Mouse (Mus musculus) A20 (cell line): ENCODE measurements at regions not wholly inside any gene's neighbourhood (a gene's known extent, or its start where the extent isn't known, plus 50 kb on each side); places are given as distances from the start of the nearest gene placed in this dataset.
A peak's percentile ranks its signal among the peaks of the same experiment; 100 is the strongest.

Source experiments
- DNase-seq: peaks from one replicate; pipeline ENCODE4 v3.0.0-alpha.2; 2011; ENCODE audit warnings: low read depth, low spot score

DNA sequence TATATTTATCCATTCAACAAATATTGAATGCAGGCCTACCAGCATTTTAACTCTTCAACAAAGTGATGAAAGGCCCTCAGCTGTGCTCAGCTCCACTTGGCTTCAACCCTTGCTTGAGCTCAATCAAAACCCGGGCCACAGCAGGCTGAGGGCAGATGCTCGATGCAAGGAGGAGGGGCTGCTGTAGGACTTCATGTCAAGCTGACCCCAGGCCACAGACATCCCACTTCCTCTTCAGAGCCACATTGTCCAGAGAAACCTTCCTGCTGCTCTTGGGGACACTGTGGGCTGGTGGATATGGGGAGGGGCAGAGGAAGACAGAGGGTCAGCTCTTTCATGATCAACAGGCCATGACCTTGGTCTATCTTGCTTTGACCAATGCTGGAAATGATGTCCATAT is 299.7 kb downstream of the Bcl11a start:
- DNase-seq = no peak

DNA sequence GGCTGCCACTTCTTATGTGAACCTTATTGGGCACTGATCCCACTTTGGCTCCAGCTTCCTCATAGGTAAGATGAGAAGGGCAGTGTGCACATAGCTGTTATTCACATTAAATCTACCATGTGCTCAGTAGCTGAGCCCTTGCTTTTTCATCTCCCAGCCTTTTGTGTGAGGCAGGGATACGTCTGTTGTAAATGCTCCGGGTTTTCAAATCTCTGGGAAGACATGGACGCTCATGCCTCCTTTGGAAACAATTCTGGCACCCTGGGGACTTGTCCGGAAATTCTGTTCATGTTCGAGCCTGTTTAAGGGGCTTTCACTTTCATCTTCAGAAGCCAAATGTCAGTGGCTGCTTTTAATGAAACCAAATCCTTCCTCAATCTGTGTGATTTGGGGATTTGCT is 312.7 kb downstream of the Bcl11a start:
- DNase-seq = peak; percentile 37

DNA sequence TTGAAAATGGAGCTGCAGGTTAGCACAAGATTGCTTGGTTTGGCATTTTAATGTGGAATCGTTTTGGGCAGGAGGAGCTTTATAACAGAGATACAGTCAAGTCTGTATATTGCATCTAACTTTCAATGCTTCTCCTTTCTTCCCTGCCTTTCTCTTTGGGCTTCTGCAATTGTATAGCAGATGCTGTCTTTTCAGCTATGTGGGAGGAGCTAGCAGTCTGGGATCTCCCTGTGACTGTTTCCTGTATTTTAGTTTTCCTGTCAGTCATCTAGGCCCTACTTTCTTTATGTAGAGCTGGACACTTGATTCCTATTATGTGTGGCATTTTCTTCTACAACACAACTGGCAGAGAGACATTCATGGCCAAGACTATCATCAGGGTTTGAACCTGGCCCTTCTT is 313.5 kb downstream of the Bcl11a start:
- peak; percentile 13 for DNase-seq

DNA sequence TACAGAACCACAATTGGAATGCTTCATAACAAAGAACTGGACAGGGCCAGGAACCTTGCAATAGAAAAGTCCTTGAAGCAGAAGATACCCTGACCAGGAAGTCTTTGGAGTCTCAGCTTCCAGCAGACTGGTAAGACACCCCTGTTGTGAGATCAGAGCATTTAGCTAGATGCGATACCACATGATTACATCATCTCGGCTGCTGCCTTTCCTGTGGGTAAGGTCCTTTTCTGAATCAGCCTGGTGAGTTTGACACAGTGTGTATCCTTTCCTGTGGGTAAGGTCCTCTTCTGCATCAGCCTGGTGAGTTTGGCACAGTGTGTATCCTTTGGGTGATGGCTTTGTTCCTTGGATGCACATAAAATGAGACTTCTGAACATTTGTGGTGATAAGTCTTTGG is 317.6 kb downstream of the Bcl11a start:
- DNase-seq = no peak

DNA sequence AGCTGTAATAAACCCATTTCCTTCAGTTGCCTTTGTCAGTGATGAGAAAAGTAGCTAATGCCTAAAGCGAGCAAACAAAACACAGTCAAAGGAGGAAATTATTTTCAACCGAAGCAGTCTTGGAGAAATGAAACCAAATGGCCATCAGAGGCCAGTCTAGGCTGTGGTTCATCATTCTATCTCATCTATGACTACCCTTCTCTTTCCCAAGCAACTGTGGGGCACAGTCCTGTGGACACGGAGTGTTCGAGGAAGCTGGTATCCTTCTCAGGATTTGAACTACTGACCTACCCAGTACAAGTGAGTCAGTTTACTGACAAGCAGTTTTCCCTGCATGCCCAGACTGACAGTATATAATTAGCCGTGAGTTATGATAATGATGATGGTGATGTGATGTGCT is 319.1 kb downstream of the Bcl11a start:
- no peak for DNase-seq

DNA sequence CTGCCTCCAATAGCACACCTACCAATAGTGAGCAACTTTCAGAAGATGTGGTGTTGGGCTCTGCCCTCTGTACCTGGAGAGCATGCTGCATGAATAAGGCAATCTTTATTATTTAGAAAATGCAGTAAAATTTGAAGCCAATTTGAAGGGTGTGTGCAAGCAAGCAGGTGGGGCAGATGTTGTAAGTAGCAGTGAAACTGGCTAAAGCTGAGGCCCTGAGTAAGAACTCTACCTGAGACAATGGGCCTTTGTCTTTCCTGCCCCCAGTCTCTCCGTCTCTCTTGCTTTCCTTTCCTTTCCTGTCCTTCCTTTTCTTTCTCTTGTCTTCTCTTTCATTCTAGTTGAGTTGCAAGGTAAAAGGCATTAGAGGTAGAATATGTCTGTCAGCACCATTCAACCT is 319.9 kb downstream of the Bcl11a start:
- DNase-seq = no peak

DNA sequence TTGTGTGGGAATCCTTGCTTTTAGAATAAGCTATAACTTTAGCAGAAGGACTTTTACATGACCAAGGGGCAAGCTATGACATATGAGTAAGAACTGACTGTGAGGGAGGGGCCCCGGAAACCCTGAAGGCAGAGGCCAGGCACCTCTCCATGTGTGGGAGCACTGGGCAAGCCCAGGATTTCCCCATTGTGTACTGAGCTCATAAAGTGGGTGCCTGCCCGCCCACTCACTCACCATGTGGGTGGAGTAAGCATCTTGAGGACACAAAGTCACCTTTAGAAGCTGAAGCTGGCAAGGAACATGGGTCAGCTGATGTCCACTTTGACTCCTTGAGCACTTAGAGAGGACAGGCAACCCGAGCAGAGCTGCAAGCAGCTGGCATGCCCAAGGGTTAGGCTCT is 323.3 kb downstream of the Bcl11a start:
- DNase-seq = no peak

DNA sequence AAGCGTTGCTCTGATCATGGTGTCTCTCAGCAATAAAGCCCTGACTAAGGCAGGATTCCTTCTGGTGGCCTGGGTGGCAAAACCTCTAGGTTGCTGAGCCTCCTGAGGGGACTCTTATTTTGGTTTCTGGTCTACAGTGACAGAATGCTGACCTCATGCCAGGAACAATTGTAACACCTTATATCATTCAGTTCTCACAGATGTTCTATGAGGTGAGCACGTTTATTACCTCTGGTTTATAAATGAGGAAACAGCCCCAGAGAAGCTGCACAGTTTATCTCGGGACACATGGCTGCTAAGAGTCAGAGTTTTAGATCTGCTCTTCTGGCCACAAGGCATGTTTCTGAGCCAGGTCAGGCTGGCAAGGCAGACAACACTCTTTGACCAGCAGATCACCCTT is 324.3 kb downstream of the Bcl11a start:
- DNase-seq = no peak

DNA sequence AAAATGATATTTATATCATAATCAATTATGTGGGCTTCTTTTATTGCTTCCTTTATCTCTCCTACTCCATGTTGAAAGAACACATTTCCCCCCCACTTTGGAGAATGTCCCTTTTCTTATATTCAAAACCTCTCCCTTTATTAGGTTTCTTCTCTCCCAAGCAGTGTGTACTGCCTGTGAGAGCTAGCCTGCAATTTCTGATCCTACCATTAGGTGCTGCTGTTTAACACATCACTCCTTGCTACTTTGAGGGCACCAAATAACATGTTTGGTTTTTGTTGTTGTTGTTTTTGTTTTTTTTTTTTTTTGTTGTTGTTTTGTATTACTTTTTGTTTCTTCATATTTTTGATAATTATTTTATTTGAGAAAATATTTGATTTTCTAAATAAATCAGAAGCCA is 336.9 kb downstream of the Bcl11a start:
- DNase-seq = peak; percentile 52

DNA sequence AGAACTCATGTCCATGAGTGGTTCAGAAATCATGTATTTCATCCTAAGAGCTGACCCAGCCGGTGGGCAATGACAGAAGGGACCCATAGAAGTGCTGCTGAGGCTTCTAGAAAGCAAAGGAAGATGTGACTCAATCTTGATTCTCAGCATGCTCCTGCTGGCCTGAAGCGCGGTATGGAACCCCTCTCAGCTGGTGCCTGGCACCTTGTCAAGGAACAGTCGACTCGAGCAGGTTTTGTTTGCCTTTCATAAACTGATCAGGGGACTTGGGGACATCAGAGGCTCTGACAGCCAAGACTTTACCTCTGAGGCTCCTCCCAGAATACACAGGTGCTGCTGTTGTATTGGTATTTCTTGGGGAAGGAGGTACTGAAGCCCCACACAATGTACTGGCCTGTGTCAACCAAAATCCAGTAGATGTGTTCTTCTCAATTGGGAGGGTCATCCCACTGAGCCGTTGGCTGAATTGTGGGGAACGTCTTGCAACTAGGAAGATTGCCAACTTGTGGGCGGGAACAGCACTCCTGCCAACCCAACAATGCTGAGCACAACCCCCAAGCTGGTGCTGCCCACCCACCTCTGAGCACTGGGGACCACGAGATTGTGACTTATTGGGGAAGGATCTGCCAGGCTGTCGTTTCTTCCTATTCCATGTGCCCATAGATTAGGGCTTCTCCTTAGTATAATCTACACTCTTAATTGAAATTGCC is 344.4 kb downstream of the Bcl11a start:
- DNase-seq = no peak

DNA sequence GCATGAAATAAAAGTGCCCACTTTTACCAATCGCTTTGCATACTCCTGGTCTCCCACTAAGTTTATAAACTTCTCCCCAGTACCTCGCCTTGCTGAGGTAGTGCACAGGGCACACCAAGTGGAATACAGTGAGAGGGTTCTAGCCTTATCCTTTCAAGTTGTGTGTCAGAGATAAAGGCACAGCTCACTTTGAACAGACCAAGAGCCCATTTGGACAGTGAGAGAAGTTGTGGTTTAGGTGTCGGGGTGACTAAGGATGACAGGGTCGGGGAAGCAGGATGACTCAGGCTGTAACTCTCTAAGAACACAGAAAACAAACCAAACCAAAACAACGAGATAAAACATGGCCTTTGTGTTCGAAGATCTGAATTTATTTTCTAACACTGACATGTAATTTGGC is 345.4 kb downstream of the Bcl11a start:
- DNase-seq = no peak

DNA sequence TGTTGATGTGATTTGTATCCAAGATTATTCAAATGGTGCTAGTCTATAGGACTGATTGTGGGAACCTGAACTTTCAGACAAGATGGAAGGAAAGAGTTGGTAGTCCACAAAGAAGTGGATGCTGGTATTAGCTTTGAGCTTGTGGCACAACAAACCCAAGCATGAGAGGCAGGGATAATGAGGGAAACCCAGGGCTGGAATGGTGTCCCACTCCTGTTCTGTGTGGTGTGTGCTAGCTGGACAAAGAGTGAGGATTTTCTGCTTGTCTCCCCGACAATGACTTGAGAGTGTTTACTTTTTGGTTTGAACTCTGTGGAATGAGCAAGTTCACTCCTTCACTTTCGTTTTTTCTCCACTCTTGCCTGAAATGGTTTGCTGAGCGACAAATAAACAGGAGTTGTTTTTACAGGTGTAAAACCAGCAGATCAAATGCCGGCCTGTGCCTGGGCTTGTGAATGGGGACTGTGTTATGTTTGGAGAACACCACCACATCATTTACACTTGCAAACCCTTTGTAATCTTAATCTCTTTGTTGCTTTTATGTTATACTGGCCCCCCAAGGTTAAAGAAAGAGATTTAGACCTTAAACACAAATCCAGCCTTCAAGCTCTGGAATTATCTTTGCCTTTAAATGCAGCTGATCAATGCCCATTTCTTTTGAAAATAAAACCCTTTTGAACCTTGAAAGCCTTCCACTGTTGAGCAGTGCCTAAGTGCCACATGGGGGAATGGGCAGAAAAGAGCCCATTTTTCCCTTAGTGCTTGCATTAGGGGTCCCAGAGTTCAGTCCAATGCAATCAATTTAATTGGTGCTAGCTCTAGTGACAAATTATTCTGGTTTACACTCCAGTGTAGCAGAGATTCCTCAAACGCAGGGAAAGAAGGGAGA is 349.4 kb downstream of the Bcl11a start:
- DNase-seq = no peak

DNA sequence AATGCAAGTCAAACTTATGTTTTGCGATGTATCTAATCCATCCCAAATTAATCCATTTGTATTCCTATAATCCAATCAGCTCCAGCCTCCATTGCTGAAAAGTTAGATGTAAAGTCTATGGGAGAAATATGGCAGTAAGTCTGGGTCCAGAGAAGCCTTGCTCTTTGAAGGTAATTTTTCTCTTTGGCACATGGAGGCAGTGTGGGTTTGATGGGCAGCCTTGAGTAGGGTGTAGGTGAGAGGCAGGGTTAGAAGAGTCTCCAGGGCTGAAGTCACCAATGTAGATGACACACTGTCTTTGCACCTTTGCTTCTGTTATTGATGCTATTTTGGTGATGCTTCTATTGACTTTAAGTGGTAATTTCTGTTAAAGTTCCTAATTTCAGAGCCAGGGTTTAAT is 370.8 kb downstream of the Bcl11a start:
- DNase-seq = no peak

DNA sequence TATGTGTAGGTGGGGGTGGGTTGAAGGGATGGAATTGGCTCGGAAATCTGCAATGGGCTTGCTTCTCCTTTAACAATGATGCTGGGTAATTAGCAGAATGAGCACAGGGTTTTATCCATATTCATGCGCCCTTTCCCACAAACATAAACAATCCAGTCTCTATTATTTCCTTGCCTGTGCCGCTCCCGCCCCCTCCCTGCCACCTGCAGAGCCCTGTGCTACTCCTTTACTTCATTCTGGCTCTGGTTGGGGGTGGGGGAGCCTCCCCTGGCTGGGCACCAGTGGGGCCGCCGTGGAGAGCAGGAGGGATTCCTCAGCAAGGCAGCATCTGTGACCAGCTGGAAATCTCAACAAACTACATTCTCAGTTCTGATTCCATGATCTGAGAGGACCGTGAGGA is 374.4 kb downstream of the Bcl11a start:
- DNase-seq = no peak

DNA sequence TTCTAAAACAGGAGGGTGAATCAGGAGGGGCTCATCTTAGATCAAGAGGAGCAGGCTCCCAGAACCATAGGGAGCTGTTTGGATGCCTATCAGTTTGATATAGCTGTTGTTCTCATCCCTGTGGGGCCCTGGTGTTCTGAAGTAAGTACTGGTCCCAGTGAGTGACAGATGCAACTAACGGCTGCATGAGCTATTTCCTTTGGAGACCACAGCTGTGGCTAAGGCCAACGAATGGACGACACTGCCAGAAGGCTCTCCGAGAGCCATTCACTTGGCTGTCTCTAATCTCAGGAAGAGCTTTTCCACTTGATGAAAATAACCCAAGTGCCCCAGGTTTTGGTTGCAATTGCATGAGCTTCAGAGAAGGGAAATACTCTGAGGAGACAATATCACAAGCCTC is 386.8 kb downstream of the Bcl11a start:
- DNase-seq = no peak

DNA sequence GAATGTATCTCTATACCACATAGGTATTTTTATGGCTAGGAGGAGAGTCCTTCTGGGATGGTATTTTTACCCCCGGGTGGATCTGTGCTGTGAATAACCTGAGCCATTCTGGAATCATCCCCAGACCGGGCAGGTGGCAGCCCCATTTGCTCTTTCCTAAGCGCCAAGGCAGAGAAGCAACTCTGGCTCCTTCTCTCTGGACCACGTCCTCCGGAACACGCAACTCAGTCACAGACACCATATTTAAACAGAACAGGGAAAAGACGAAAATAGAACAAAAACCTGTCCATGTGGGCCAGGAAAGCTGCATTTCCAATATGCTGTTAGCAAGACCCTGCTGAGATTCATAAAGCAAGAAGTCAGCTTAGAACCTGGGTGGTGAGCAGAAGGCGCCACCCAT is 389.6 kb downstream of the Bcl11a start:
- no peak for DNase-seq

DNA sequence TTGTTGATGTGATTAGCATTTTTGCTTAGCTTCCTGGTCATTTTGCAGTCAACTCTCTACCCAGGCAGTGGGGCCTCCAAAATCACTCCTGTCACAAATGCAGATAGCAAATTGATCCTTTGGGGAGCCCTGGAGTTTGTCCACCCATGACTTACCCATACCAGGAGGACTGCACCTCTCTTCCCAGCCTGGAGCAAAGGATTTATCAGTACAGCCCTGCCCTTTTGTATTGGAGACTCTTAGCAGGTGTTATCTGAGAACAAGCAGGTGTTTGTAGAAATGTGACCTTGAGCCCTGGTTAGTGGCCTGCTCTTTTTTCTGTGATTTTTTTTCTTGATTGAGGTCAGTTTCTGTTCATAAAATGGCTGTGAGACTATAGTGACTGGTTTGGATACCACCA is 392.6 kb downstream of the Bcl11a start:
- no peak for DNase-seq

DNA sequence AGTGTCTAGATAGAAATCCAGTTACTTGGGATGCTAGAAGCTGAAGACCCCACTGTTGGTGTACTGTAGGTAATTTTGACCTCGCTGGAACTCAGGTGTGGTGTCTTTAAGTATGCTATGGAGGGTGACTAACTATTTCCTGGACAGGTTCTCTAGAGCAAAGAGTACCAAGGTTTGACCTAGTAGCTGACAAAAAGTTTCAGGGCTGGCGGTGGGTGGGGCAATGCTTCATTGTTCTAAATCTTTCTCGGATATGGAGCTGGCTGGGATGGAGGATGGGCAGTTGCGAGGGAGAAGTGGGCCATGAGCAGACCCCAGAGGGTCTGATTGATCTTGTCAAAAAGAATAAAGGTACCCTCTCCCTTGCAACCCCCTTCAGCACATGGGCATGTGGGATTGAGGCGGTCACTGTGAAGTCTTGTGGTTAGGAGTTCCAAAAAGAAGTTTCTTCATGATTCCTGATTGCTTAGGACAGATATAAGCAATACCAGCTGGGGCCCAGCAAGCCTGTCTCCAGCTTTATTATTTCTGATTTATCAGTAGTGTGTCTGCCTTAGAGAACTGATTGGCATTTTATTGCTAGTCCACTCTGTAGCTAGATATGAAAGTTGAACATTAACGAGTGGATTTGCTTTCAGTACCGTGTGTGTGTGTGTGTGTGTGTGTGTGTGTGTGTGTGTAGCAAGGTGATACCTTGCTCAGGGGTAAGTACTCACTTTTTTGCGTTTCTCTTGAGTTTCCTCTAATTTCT is 394.9 kb downstream of the Bcl11a start:
- no peak for DNase-seq

DNA sequence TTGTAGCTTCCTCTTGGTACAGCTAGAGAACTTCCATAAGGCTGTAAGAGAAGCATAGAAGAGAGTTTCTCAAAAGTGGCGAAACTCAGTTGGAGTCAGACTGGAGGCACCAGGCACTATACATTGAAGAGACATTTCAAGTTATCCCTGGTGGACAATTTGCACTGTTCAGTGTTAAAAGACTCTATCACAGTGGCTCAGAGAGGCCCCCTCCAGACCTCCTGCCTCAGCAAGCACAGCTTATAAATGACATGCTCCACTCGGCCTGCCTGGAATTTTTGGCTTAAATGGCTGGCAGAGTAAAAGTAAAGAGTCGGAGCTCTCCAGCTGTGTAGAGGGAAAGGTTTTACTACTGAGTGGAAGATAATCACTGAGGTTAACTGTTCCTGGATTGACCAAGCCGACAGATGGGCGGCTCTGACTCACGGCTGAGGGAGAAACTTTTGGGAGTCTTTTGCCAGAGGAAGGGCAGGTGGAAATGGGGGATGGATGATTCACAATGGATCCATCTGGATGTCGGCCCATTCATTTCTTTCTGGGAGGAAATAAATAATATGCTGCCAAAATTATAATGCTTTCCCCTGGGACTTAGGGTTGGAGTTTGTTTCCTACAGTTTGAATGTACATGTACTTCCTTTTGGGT is 395.6 kb downstream of the Bcl11a start:
- no peak for DNase-seq

DNA sequence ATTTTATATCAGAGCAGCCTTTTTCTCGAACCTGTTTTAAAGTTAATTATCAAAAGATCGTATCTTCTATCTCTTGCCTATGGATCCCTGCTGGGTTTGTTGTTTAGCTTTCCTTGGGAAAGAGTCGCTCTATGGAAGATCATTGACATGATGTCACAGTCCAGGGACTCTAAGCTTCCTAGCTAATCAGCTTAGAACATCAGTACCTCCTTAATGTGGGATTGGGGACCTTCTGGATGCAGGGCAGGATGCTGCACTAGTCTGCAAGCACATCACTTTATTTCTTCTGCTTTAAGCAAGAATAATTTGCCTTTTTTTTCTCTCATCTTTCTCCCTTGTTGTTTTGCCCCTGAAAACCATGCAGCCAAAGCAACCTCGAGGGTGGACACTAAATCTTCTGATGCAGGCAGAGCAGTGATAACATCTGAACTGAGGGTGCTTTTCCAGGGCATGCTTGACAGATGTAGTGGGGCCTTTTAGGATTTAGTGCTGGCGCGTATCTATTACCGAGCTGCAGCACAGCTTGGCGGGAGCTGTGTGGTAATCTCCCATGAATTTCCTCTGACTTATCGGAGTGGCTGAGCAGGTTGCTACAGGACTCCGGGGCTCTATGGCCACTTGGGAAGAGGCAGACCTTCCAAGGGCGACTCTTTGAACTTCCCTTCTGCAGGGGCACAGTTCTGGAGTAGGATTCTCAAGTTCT is 425.0 kb downstream of the Bcl11a start:
- no peak for DNase-seq

DNA sequence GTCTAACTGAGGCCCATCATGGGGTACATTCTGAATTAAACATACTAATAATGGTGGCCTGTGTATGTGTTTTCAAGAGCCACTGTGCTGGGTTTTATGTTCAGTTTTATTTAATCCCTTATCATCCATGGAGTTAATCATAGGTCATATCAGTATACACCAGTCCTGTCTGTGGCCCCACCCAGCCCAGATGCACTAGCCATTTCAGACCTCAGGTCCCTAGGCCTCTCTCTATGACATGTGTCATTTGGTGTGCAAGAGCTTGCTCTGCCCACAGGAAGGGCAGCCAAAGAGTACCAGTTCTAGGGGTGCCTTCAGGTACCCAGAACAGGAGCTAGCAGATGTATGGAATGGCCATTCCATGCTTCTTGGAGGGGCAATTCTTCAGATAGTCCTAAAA is 437.7 kb downstream of the Bcl11a start:
- DNase-seq = no peak
